Mouse (Mus musculus): ENCODE data around the gene Coro7.

GRCm38 (mm10) chr16:4683193-4683580 is 3.6 kb upstream of the Coro7 start:
- TF ChIP-seq HCFC1 (IDR thresholded peaks at IDR 0.05; ENCODE audit: borderline replicate concordance, insufficient read depth, low read length) = no peak
- no peak for TF ChIP-seq MAFK (IDR thresholded peaks at IDR 0.05; ENCODE audit: insufficient read depth, low read depth, low read length)
- no peak for TF ChIP-seq ZC3H11A (IDR thresholded peaks at IDR 0.05; ENCODE audit: borderline replicate concordance, low read depth, low read length)
- no peak for TF ChIP-seq ZNF384 (IDR thresholded peaks at IDR 0.05; ENCODE audit: low read depth, low read length)
- no peak for TF ChIP-seq CHD2 (IDR thresholded peaks at IDR 0.05; ENCODE audit: low read depth, low read length)

Data from ES-E14 (cell line).